Mouse (Mus musculus): ENCODE data around the gene Oog2. TPM values are rescaled to one million over a fixed set of nuclear protein-coding genes. Genes with fewer than 3 reads are reported as not detected.
"Not testable (repeated sequence)": the region's sequence is repeated elsewhere in the genome, so short reads cannot be mapped to it uniquely, and the experiment has no call there.

Gene Oog2
- not detected in 2 replicates for polyA plus RNA-seq (2012; rRNA removed)

- Histone ChIP-seq H3K27ac (ENCODE audit: insufficient read depth, low read length) (no peak within 1 kb of the TSS), H3K4me1 (ENCODE audit: control insufficient read depth, insufficient read depth, low read length) (no peaks in the 10 kb centered on the region), H3K4me3 (ENCODE audit: insufficient read depth, low read length) (no peak within 1 kb of the TSS)
- TF ChIP-seq CTCF (IDR thresholded peaks at IDR 0.05; ENCODE audit: extremely low read depth, insufficient read depth, low read length) (no peak), POLR2A (IDR thresholded peaks at IDR 0.05; ENCODE audit: extremely low read depth, insufficient read depth, low read length) (no peak)
Measured at GRCm38 (mm10) chr4:144190419-144190818, at the start of gene Oog2. Oog2 (plus strand) TSS chr4:144190719.

DNA sequence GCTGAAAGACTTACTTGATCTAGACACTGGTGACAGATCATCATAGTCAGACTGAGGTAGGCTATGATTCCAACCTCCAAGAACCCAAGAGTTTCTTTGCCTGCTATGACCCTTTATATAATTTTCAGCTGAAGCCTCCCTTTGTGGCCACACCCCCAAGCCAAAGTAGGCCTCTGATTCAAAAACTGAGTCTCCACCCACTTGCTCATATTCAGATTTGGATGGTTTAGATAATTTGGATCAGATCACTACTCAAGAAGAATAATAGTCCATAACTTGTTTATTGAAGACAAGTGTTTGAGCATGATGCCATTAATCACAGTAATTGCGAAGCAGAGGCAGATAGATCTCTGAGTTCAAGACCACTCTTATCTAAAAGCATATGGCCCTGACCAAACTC, 28.0 kb upstream of the Oog2 start, which contains the start of gene Oog3:
Gene Oog3 (minus strand): TSS at position 101 of the 400 bp plus-strand sequence.
- Histone ChIP-seq H3K4me1 (ENCODE audit: control insufficient read depth, insufficient read depth, low read length) (no peaks in the 10 kb centered on the region), H3K27ac (ENCODE audit: insufficient read depth, low read length) (no peak within 1 kb of the TSS), H3K4me3 (ENCODE audit: insufficient read depth, low read length) (no peak within 1 kb of the TSS)
- no peak for TF ChIP-seq POLR2A (IDR thresholded peaks at IDR 0.05; ENCODE audit: extremely low read depth, insufficient read depth, low read length)
- no peak for TF ChIP-seq CTCF (IDR thresholded peaks at IDR 0.05; ENCODE audit: extremely low read depth, insufficient read depth, low read length)

DNA sequence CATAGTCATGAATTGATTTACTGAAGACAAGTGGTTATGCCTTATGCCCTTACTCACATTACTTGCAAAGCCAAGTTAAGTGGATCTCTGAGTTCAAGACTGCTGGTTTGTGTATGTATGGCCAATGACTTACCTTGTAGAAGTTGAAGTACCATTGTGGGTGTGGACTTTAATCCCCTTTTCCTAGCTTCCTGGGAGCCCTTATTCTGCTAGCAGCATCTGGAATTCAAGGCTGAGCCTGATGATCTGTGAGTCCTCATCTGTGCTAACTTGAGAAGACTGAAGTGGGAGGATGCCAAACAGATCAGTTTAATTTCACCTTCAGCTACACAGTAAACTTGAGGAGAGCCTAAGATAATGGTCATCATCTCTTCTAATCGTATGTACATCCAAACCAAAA, 22.7 kb downstream of the Oog2 start, which contains the start of gene C87977:
Gene C87977 (minus strand): TSS at position 101 of the 400 bp plus-strand sequence.
- H3K27ac ChIP-seq (ENCODE audit: insufficient read depth, low read length); H3K4me3 ChIP-seq (ENCODE audit: insufficient read depth, low read length); H3K4me1 ChIP-seq (ENCODE audit: control insufficient read depth, insufficient read depth, low read length): not testable (repeated sequence)

Other genes with a start within 250 kb of the Oog2 start
- not detected in 2 replicates for gene Pramef25, start 239.7 kb upstream of the Oog2 start, polyA plus RNA-seq (2012; rRNA removed)
- not detected in 2 replicates for gene Gm13101, start 223.8 kb upstream of the Oog2 start, polyA plus RNA-seq (2012; rRNA removed)
- not detected in 2 replicates for gene Pramef17, start 196.3 kb upstream of the Oog2 start, polyA plus RNA-seq (2012; rRNA removed)
- gene Pramel4, start 131.6 kb upstream of the Oog2 start, polyA plus RNA-seq (2012; rRNA removed), result not detected in 2 replicates
- gene Gm13102, start 84.2 kb upstream of the Oog2 start, polyA plus RNA-seq (2012; rRNA removed), result not detected in 2 replicates
- not detected in 2 replicates for gene Oog3, start 28.1 kb upstream of the Oog2 start, polyA plus RNA-seq (2012; rRNA removed)
- gene C87977, start 22.6 kb downstream of the Oog2 start, polyA plus RNA-seq (2012; rRNA removed), result not detected in 2 replicates
- not detected in 2 replicates for gene Pramel5, start 89.8 kb downstream of the Oog2 start, polyA plus RNA-seq (2012; rRNA removed)
- not detected in 2 replicates for gene Gm13128, start 139.5 kb downstream of the Oog2 start, polyA plus RNA-seq (2012; rRNA removed)
- not detected in 2 replicates for gene Gm13119, start 167.2 kb downstream of the Oog2 start, polyA plus RNA-seq (2012; rRNA removed)
- not detected in 2 replicates for gene Pramef20, start 187.2 kb downstream of the Oog2 start, polyA plus RNA-seq (2012; rRNA removed)
- not detected in 2 replicates for gene Pramef12, start 217.7 kb downstream of the Oog2 start, polyA plus RNA-seq (2012; rRNA removed)
- gene 1700012P22Rik, start 248.1 kb downstream of the Oog2 start, polyA plus RNA-seq (2012; rRNA removed), result not detected in 2 replicates